Mouse (Mus musculus) forebrain, embryonic 13.5 days (tissue): ENCODE data around the gene Gm21976. TPM values are rescaled to one million over a fixed set of nuclear protein-coding genes. Genes with fewer than 3 reads are reported as not detected.
A peak's percentile ranks its signal among the peaks of the same experiment; 100 is the strongest.

Source experiments
- ATAC-seq: fragments of 200-750 bp; cut with Nextera tagmentation; 2 replicates; pipeline ENCODE4 v1.8.0; 2017
- H3K27ac ChIP-seq: fragments of 300-500 bp; sonication (generic); 2 replicates; pipeline ENCODE4 v1.5.1; 2015; ENCODE audit warnings: inconsistent platforms, mild to moderate bottlenecking, moderate library complexity
- H3K27me3 ChIP-seq: fragments of 300-500 bp; sonication (generic); 2 replicates; pipeline ENCODE4 v1.6.1; 2015; ENCODE audit warnings: mild to moderate bottlenecking, inconsistent platforms
- H3K36me3 ChIP-seq: fragments of 300-500 bp; sonication (generic); 2 replicates; pipeline ENCODE4 v1.6.1; 2015; ENCODE audit warnings: mild to moderate bottlenecking, inconsistent platforms; ENCODE audit not compliant: poor library complexity, severe bottlenecking
- H3K4me1 ChIP-seq: fragments of 300-500 bp; sonication (generic); 2 replicates; pipeline ENCODE4 v1.6.1; 2015; ENCODE audit warnings: inconsistent platforms
- H3K4me2 ChIP-seq: fragments of 300-500 bp; sonication (generic); 2 replicates; pipeline ENCODE4 v1.6.1; 2015; ENCODE audit warnings: inconsistent platforms, mild to moderate bottlenecking, moderate library complexity
- H3K4me3 ChIP-seq: fragments of 300-500 bp; sonication (generic); 2 replicates; pipeline ENCODE4 v1.5.1; 2015; ENCODE audit warnings: mild to moderate bottlenecking, inconsistent platforms
- H3K9ac ChIP-seq: fragments of 300-500 bp; sonication (generic); 2 replicates; pipeline ENCODE4 v1.6.1; 2015; ENCODE audit warnings: mild to moderate bottlenecking, inconsistent platforms
- H3K9me3 ChIP-seq: fragments of 300-500 bp; sonication (generic); replicated peaks from 2 replicates; pipeline ENCODE4 v1.6.1; 2016; ENCODE audit warnings: inconsistent platforms
- WGBS: fragments of 180-500 bp; shearing (Covaris S2); methylation state at CpG from one replicate; pipeline ENCODE4 v1.1.7; 2015; 5-methylcytosine and 5-hydroxymethylcytosine counted together
- polyA plus RNA-seq: library from polyadenylated mRNA; unstranded; fragments of >200 nt; fragmentation: Nextera tagmentation; extraction: Ambion mirVana; gene quantifications from 2 replicates; pipeline ENCODE4 v1.2.1, GENCODE M21; 2015

Gm21976 gene
- polyA plus RNA-seq, 1 experiment from 2014 or later = not detected

GRCm38 (mm10) chr13:98264111-98264510, 15.6 kb upstream of the Gm21976 start:
- Histone ChIP-seq H3K9me3 (no peaks in the 10 kb centered on the region), H3K36me3 (peaks cover 27% of the 10 kb centered on the region), H3K4me3 (peak overlapping the region; percentile 87), H3K27me3 (no peaks in the 10 kb centered on the region), H3K4me1 (peaks cover 24% of the 10 kb centered on the region), H3K9ac (peak overlapping the region; percentile 87), H3K4me2 (peak overlapping the region; percentile 57), H3K27ac (no peak overlapping the region)
- WGBS = 30% methylated on average over 5 of the region's 5 CpGs
- ATAC-seq = no peak

GRCm38 (mm10) chr13:98274023-98274422, 5.7 kb upstream of the Gm21976 start:
- Histone ChIP-seq H3K9ac (no peak overlapping the region), H3K36me3 (peaks cover 65% of the 10 kb centered on the region), H3K27ac (no peak overlapping the region), H3K9me3 (no peaks in the 10 kb centered on the region), H3K4me2 (no peak overlapping the region), H3K4me1 (no peaks in the 10 kb centered on the region), H3K4me3 (no peak overlapping the region), H3K27me3 (no peaks in the 10 kb centered on the region)
- 90% methylated on average over 9 of the region's 9 CpGs for WGBS
- ATAC-seq = no peak

- Histone ChIP-seq H3K4me3 (no peak overlapping the region), H3K4me2 (no peak overlapping the region), H3K27me3 (no peaks in the 10 kb centered on the region), H3K9me3 (no peaks in the 10 kb centered on the region), H3K27ac (no peak overlapping the region), H3K36me3 (peaks cover 55% of the 10 kb centered on the region), H3K9ac (no peak overlapping the region), H3K4me1 (no peaks in the 10 kb centered on the region)
- ATAC-seq = no peak
- WGBS = 93% methylated on average over 4 of the region's 4 CpGs
Observed at GRCm38 (mm10) chr13:98275646-98276045, 4.0 kb upstream of the Gm21976 start.

GRCm38 (mm10) chr13:98276253-98276652, 3.4 kb upstream of the Gm21976 start:
- Histone ChIP-seq H3K36me3 (peaks cover 49% of the 10 kb centered on the region), H3K4me3 (no peak overlapping the region), H3K9me3 (no peaks in the 10 kb centered on the region), H3K4me2 (no peak overlapping the region), H3K9ac (no peak overlapping the region), H3K27ac (no peak overlapping the region), H3K27me3 (no peaks in the 10 kb centered on the region), H3K4me1 (no peaks in the 10 kb centered on the region)
- 95% methylated on average over 7 of the region's 7 CpGs for WGBS
- ATAC-seq = no peak

GRCm38 (mm10) chr13:98277501-98277900, 2.2 kb upstream of the Gm21976 start:
- WGBS = 89% methylated on average over 2 of the region's 2 CpGs
- no peak overlapping the region for H3K4me2 ChIP-seq
- no peak for ATAC-seq
- no peak overlapping the region for H3K9ac ChIP-seq
- no peaks in the 10 kb centered on the region for H3K9me3 ChIP-seq
- H3K4me1 ChIP-seq = no peaks in the 10 kb centered on the region
- H3K27me3 ChIP-seq = no peaks in the 10 kb centered on the region
- H3K36me3 ChIP-seq = peaks cover 36% of the 10 kb centered on the region
- H3K4me3 ChIP-seq = no peak overlapping the region
- H3K27ac ChIP-seq = no peak overlapping the region

- Histone ChIP-seq H3K9me3 (no peaks in the 10 kb centered on the region), H3K27ac (no peak overlapping the region), H3K4me1 (no peaks in the 10 kb centered on the region), H3K4me2 (no peak overlapping the region), H3K9ac (no peak overlapping the region), H3K4me3 (no peak overlapping the region), H3K36me3 (peaks cover 2% of the 10 kb centered on the region; the same call in 1 of the 2 replicates), H3K27me3 (no peaks in the 10 kb centered on the region)
- no peak for ATAC-seq
- WGBS = 85% methylated on average over 12 of the region's 12 CpGs
Observed at GRCm38 (mm10) chr13:98280990-98281650, 1.4 kb downstream of the Gm21976 start.

- Histone ChIP-seq H3K4me2 (no peak overlapping the region), H3K27ac (no peak overlapping the region), H3K27me3 (no peaks in the 10 kb centered on the region), H3K9me3 (0 out of 2 replicates have a peak, but pooled peaks cover 2% of the 10 kb centered on the region), H3K36me3 (no peaks in the 10 kb centered on the region), H3K9ac (no peak overlapping the region), H3K4me1 (no peaks in the 10 kb centered on the region), H3K4me3 (no peak overlapping the region)
- no peak for ATAC-seq
- 53% methylated on average over 2 of the region's 2 CpGs for WGBS
Observed at GRCm38 (mm10) chr13:98290719-98291118, 11.0 kb downstream of the Gm21976 start.

GRCm38 (mm10) chr13:98291712-98292111, 12.0 kb downstream of the Gm21976 start:
- ATAC-seq = no peak
- 88% methylated on average over 8 of the region's 8 CpGs for WGBS
- H3K27ac ChIP-seq = no peak overlapping the region
- H3K4me1 ChIP-seq = no peaks in the 10 kb centered on the region
- no peak overlapping the region for H3K9ac ChIP-seq
- H3K9me3 ChIP-seq = 0 out of 2 replicates have a peak, but pooled peaks cover 2% of the 10 kb centered on the region
- H3K36me3 ChIP-seq = no peaks in the 10 kb centered on the region
- no peak overlapping the region for H3K4me2 ChIP-seq
- no peaks in the 10 kb centered on the region for H3K27me3 ChIP-seq
- no peak overlapping the region for H3K4me3 ChIP-seq

- no peak overlapping the region for H3K4me2 ChIP-seq
- 0 out of 2 replicates have a peak, but pooled peaks cover 2% of the 10 kb centered on the region for H3K9me3 ChIP-seq
- no peaks in the 10 kb centered on the region for H3K4me1 ChIP-seq
- H3K27me3 ChIP-seq = no peaks in the 10 kb centered on the region
- WGBS = 50% methylated on average over 5 of the region's 5 CpGs
- H3K9ac ChIP-seq = no peak overlapping the region
- no peak overlapping the region for H3K27ac ChIP-seq
- H3K4me3 ChIP-seq = no peak overlapping the region
- no peak for ATAC-seq
- H3K36me3 ChIP-seq = no peaks in the 10 kb centered on the region
Observed at GRCm38 (mm10) chr13:98296072-98296471, 16.4 kb downstream of the Gm21976 start.

- ATAC-seq = no peak
- Histone ChIP-seq H3K9ac (no peak overlapping the region), H3K4me1 (no peaks in the 10 kb centered on the region), H3K27ac (no peak overlapping the region), H3K36me3 (no peaks in the 10 kb centered on the region), H3K27me3 (no peaks in the 10 kb centered on the region), H3K4me3 (no peak overlapping the region), H3K9me3 (0 out of 2 replicates have a peak, but pooled peaks cover 2% of the 10 kb centered on the region), H3K4me2 (no peak overlapping the region)
- WGBS = 95% methylated on average over 6 of the region's 6 CpGs
Observed at GRCm38 (mm10) chr13:98297883-98298482, 18.3 kb downstream of the Gm21976 start.

GRCm38 (mm10) chr13:98298833-98299758, 19.4 kb downstream of the Gm21976 start:
- WGBS = 54% methylated on average over 21 of the region's 21 CpGs

GRCm38 (mm10) chr13:98305257-98305656, 25.6 kb downstream of the Gm21976 start:
- Histone ChIP-seq H3K27ac (no peak overlapping the region), H3K27me3 (no peaks in the 10 kb centered on the region), H3K4me1 (peaks cover 8% of the 10 kb centered on the region; the same call in 1 of the 2 replicates), H3K36me3 (peaks cover 25% of the 10 kb centered on the region), H3K9ac (no peak overlapping the region), H3K4me3 (no peak overlapping the region), H3K4me2 (no peak overlapping the region), H3K9me3 (no peaks in the 10 kb centered on the region)
- ATAC-seq = no peak
- WGBS = 89% methylated on average over 9 of the region's 9 CpGs

More at GRCm38 (mm10) chr13:98298833-98299758, 19.4 kb downstream of the Gm21976 start:
- Histone ChIP-seq H3K9ac (peak overlapping the region; percentile 26; the same call in 1 of the 2 replicates), H3K4me3 (no peak overlapping the region), H3K27me3 (no peaks in the 10 kb centered on the region), H3K36me3 (no peaks in the 10 kb centered on the region), H3K4me2 (peak overlapping the region; percentile 45), H3K4me1 (no peaks in the 10 kb centered on the region), H3K27ac (no peak overlapping the region), H3K9me3 (0 out of 2 replicates have a peak, but pooled peaks cover 2% of the 10 kb centered on the region)
- peak; percentile 82 for ATAC-seq
